Mouse (Mus musculus): ENCODE results near the gene Fcgr2b.
"Not testable (repeated sequence)": the region's sequence is repeated elsewhere in the genome, so short reads cannot be mapped to it uniquely, and the experiment has no call there.

Fcgr2b gene

DNA sequence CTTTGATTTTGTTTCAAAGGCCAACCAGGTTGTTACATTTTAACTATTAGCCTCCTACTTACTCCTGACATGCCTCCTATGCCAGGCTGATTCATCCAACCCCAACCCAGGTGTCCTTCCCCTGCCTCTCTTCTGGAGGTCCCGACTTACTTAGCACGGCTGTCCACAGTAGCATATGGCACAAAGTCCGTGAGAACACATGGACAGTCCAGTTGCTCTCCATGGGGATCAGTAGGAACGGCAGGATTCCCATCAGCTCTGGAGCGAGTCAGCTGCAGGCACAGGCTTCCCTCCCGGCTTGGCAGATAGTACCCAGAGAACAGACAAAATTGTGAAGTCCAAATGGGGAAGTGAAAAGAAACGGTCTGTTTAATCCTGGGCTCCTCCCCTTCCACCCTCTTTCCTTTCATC lies 591 bp downstream of the Fcgr2b start:
- DNase-seq (ENCODE audit: low read depth, low spot score) = no peak

DNA sequence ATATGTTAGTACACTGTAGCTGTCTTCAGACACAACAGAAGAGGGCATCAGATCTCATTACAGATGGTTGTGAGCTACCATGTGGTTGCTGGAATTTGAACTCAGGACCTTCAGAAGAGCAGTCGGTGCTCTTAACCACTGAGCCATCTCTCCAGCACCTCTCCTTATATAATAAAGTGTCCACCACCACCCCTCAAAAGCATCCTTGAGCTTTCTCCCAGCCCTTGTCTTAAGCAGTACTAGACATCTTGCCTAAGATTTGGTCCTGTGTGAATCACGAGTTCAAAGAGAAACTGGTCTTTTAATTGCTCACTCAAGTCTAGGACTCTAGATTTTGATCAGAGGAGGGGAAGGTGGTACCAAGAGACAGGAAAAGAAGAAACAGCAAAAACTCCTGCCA lies 997 bp downstream of the Fcgr2b start:
- not testable (repeated sequence) for DNase-seq (ENCODE audit: low read depth, low spot score)

DNA sequence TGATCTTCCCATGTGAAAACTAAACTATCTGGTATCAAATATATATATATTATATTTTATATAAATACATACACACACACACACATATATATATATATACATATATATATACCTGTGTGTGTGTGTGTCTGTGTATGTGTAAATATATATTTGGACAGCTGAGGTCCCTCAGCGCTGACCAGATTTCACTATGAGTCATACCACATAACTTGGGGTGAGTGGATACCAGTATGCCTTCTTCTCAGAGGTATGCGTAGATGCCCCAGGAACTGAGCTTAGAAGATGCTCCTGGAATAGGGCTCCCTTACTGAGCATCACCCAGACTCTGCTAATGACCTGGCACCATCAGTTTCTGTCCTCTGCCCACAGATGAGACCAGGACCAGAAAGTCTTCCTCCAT lies 1.6 kb downstream of the Fcgr2b start:
- DNase-seq (ENCODE audit: low read depth, low spot score) = no peak

DNA sequence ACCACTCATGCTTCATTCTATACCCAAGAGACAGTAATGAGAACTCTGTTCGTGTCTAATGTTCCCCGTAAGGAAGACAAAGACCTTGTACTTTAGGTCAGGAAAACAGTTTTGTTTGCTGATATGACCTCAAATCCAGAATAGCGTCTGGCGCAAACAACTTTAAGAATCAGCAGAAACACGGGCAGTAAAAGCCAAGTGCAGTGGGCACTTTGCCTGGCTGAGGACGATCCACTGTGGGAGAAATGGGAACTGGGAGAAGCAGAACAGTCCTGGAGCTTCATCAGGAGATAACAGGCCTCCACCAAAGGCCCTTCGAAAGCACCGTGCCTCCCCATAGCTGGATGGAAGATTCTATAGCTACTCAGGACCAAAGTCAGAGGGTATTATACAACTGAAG lies 2.2 kb downstream of the Fcgr2b start:
- DNase-seq (ENCODE audit: low read depth, low spot score) = no peak

DNA sequence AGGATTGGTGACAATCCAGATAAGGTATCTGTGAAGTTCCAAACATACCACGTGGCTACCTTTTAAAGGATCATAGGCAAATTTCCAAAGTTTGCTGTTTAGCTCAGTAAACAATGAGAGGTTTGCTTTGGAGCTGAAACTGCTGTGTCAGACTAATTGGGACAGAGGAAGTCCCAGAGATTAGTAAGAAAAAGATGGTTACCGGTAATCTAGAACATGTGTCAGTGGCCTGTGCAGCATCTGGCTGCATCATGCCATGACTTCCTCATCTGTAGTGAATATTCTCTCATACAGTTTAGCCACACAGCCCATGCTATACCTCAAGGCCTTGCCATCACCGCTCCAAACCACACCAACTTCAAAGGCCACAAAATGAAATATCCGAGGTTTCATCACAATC lies 3.4 kb downstream of the Fcgr2b start:
- no peak for DNase-seq (ENCODE audit: low read depth, low spot score)

DNA sequence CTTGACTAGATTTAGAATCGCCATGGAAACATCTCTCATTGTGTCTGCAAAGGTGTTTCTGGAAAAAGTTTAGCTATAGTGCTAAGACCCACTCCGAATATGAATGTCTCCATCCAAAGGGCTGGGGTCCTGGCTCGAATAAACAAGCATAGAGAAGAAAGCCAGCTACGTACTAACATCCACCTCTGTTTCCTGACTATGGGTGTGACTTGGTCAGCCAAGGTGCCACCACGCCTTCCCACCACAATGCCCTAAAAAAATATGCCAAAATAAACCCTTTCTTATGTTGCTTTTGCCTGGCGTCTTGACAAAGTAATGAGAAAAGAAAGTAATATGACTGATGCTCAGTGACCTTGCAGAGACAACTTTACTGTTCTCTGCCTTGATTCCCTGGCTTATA lies 3.9 kb downstream of the Fcgr2b start:
- DNase-seq (ENCODE audit: low read depth, low spot score) = no peak

DNA sequence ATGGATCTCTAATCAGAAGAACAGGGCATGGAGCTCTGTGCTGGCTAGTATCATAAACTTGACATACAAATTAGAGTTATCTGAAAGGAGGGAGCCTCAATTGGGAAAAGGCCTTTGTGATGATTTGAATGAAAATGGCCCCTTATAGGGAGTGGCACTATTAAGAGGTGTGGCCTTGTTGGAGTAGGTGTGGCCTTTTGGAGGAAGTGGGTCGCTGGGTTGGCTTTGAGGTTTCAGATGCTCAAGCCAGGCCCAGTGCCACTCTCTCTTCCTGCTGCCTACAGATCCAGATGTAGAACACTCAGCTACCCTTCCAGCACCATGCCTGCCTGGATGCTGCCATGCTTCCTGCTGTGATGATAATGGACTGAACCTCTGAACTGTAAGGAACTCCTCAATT lies 7.8 kb downstream of the Fcgr2b start:
- no peak for DNase-seq (ENCODE audit: low read depth, low spot score)

DNA sequence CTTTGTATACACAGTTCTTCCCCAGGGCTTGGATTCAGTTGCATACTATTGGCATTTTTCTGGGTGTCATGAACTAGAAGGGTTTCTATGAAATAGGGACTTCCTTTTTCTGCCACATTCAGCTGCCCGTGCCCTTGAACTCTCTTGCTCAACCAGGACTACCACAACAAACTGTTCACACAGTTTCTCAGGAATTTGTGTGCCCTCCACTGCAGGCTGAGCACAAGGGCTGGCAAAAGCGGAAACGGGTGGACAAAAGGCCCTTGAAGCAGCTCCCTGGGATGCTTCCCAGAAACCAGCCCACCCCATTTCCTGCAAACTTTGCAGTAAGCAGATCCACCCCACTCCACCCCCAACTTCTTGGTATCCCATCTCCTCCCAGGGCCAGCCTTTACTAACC lies 8.8 kb downstream of the Fcgr2b start:
- no peak for DNase-seq (ENCODE audit: low read depth, low spot score)

DNA sequence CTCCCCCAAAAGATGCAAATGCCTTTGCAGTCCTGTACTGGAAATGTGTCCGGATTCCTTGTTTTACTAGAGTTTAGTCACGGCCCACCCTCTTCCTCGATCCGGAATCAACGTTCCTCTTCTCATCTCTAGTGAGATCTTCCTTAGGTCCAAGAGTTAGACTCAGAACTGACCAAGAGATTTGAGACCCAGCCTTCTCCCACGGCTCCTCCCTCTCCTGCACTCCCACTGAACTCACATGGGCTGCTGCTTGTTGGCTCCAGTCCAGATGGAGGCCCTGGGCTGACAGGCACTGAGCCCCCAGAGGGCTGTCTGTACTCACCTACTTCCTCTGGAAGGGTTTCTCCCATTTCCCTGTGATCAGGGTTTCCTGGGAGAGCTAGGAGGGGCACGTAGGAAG lies 13.3 kb downstream of the Fcgr2b start:
- no peak for DNase-seq (ENCODE audit: low read depth, low spot score)

DNA sequence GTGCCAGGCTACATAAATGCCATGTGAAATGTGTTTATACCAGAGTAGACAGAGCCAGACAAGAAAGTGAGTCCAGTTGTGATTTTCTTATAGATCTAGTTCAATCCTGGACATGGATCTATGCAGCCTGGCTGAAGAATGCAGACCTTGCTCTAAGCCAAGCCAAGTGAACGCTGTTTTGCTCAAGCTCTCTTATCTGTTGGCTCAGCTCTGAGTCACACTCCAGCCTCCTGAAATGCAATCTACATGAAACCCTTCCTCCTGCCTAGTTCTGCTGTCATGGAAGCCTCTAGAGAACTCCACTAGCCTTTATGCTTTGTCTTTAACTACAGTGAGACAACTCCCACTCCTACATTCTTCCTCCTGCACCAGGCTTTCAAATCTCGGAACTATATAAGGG lies 14.0 kb downstream of the Fcgr2b start:
- no peak for DNase-seq (ENCODE audit: low read depth, low spot score)

DNA sequence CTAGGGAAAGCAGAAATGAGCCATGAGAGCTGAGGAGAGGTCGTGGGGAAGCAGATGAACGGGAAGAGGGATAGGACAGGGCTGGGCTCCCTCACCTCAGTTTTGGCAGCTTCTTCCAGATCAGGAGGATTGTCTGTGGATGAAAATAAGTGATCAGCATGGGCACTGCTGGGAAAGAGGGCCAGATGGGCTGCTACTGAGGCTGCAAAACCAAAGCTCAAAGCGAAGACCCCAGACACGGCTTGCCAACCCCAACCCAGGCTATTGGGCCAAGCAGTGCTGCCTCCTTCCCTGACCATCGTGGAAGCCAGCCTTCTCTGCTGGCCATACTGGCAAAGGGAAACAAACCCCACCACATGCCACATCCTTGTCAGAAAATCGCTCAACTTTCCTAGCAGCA lies 15.2 kb downstream of the Fcgr2b start:
- DNase-seq (ENCODE audit: low read depth, low spot score) = no peak

DNA sequence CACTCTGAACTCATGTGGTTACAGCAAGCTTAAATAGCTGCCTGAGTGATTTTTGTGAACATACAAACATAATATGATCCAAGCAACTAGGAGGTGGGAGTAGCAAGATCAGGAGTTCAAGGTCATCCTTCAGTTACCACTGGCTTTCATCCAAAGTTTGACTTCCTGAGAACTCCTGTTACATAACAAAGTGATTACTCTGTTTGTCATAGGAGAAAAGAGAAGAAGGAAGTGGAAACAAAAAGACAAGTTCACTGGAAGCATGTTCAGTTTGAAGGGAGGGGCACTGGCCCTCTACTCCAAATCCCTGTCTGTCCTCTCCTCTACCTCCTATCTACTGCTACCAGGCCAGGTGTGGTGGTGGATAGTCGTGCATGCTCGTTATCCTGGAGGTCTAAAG lies 16.6 kb downstream of the Fcgr2b start:
- DNase-seq (ENCODE audit: low read depth, low spot score) = no peak

DNA sequence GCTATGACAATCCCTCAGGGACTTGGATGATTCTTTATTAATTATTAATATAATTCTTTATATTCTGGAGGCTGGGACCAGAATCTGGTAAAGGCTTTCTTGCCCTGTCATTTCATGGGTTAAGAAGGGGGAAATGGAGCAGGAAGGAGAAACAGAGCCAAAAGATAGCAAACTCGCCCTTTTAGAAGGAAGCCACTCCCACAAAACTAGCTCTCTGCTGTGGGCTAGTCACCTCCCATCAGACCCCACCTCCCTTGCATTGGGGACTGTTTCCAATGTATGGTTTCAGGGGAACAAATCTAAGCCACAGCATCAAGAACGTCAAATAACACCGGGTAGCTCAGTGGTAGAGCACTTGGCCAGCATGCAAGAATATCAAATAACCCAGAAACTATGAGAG lies 18.1 kb downstream of the Fcgr2b start:
- DNase-seq (ENCODE audit: low read depth, low spot score) = no peak

DNA sequence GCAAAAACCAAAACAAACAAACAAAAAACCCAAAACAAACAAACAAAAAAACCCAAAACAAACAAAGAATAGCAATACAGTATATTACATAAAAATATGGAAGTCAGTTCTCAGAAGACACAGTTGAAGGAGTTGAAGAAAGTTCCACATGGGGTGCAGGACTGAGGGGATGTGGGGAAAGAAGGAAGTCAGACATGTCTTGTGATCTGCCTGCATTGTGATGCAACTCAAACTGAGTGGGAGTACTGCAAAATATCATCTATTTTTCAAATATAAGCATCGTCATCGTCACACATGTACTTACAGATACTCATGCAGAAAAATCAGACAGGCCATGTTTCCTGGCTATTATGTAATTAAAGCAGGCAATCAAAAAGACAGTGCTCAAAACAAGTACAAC lies 23.2 kb downstream of the Fcgr2b start:
- no peak for DNase-seq (ENCODE audit: low read depth, low spot score)

DNA sequence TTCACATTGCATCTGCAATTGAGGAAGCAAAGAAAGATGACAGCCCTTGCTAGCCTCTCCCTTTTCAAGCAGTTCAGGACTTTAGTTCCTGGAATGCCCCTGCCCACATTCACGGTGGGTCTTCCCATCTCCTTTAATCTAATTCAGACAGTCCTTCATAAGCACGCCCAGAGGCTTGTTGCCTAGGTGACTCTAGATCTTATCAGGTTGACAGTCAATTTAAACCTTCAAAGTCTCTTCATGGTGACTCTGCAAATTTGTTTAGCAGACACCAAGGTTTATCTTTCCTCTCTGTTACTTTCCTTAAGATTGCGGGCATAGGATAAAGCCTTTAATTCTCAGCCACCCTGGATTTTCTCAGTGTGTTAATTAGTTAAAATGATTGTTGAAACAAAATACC lies 25.6 kb downstream of the Fcgr2b start:
- no peak for DNase-seq (ENCODE audit: low read depth, low spot score)

DNA sequence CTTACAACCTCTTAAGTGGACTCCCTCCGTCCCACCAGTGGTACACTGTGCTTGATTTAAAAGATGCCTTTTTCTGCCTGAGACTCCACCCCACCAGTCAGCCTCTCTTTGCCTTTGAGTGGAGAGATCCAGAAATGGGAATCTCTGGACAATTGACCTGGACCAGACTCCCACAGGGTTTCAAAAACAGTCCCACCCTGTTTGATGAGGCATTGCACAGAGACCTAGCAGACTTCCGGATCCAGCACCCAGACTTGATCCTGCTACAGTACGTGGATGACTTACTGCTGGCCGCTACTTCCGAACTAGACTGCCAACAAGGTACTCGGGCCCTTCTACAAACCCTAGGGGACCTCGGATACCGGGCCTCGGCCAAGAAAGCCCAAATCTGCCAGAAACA lies 31.4 kb downstream of the Fcgr2b start:
- not testable (repeated sequence) for DNase-seq (ENCODE audit: low read depth, low spot score)

DNA sequence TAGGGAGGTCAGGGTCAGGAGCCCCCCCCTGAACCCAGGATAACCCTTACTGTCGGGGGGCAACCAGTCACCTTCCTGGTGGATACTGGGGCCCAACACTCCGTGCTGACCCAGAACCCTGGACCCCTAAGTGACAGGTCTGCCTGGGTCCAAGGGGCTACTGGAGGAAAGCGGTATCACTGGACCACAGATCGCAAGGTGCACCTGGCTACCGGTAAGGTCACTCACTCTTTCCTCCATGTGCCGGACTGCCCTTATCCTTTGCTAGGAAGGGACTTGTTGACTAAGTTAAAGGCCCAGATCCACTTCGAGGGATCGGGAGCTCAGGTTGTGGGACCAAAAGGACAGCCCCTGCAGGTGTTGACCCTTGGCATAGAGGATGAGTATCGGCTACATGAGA lies 32.2 kb downstream of the Fcgr2b start:
- not testable (repeated sequence) for DNase-seq (ENCODE audit: low read depth, low spot score)

DNA sequence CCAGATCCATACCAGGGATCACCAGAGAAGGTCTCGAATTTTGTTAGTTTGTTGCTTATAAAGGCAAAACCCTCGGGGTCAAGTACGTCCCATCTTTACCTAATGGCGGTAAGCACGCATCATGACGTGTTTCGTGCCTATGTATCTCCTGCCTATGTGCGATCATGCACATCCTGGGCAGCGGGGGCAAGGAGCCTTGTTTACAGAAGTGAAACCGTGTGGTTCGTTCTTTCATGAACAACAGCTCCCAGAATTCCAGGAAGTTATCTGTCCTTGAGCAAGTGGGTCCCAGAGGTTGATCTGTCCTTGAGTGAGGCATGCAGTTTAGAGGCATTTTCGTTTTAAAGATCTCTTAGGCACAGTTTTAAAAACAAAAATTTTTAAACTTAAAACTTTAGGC lies 37.1 kb downstream of the Fcgr2b start:
- DNase-seq (ENCODE audit: low read depth, low spot score) = no peak

DNA sequence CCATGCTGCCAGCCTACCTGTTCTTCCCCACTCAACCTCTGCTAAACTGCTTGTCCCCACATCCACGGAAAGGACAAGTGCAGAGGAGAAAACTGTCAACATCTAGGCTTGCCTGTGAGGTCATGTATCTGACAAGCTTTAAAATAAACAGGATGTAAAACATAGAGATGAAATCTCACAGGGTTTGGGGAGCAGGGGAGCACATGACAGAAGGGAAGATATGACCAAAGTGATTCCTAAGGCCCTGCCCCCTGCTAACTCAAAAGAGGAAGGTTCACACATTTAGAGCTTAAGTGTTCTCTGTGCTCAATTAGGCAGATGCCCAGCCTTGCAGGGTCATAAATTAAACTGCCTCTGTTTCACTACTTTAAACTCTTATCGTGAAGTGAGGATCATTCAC lies 42.0 kb downstream of the Fcgr2b start:
- DNase-seq (ENCODE audit: low read depth, low spot score) = no peak

DNA sequence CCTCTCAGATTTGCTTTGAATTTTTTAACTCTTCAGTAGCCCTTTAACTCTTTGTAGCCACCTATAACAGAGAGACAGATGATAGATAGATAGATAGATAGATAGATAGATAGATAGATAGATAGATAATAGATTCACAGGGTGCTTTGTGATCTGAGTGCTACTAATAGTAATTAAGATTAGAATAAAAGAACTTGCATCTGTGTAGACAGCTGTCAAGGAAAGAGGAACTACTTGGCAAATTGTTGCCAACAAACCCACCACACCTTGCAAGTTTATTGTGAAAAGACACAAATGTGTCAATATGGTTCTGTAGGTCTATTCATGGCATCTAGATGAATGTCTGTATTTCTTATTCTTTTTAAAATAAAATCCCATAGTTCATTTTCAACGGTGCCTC lies 42.4 kb downstream of the Fcgr2b start:
- DNase-seq (ENCODE audit: low read depth, low spot score) = no peak

DNA sequence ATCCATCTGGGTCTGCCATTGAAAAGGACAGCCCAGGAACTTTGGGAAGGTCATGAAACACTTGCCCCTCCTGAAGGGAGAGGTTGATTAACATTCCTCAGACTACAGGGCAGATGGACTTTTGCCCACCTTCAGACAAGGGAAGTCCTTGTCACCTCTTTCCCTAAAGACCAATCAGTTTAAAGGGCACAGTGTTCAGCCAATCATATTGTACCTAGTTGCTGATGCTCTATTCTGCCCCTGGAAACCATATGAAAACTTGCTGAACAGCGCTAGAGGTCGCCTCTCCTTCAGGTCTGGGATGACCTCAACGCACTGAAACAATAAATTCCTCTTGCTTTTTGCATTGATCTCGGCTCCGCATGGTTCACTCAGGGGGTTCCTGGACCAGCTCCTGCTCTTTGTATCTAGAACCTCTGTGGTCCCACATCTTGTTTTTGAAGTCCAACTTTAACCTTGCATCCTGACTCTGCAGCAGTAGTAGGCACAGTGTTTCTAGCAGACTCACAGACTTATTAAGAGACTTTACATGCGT lies 42.9 kb downstream of the Fcgr2b start:
- no peak for DNase-seq (ENCODE audit: low read depth, low spot score)

DNA sequence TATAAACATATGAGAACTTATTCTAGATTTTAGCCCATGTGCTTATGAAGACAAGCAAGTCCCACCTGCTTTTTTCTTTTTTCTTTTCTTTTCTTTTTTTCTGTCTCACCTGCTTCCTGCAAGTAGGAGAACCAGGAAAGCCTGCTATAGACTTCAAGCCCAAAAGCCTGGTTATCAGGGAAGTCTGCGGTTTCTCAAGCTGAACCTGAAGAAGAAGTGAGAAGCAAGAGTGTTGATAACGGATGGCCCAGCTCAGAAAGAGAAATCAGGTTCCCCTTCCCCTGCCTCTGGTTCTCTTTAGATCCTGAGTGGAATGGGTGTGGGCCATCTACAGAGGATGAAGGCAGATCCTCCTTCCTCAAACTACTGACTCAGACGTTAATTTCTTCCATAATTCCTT lies 44.3 kb downstream of the Fcgr2b start:
- no peak for DNase-seq (ENCODE audit: low read depth, low spot score)

DNA sequence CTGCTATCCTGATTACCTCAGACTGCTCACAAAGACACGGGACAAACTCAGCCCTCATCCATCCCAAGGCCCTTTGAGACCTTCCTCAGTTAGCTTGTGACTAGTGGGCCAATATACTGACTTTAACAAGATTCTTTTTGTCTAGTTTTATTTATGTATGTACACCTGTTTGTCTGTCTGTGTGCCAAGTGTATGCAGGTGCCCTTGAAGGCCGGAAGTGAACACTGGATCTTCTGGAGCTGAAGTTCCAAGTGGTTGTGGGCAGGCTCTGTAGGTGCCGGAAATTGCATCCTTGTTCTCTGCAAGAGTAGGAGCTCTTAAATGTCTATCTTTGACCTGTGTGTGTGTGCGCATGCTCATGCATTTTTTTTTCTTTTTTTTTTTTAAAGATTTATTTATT lies 47.1 kb downstream of the Fcgr2b start:
- DNase-seq (ENCODE audit: low read depth, low spot score) = no peak

DNA sequence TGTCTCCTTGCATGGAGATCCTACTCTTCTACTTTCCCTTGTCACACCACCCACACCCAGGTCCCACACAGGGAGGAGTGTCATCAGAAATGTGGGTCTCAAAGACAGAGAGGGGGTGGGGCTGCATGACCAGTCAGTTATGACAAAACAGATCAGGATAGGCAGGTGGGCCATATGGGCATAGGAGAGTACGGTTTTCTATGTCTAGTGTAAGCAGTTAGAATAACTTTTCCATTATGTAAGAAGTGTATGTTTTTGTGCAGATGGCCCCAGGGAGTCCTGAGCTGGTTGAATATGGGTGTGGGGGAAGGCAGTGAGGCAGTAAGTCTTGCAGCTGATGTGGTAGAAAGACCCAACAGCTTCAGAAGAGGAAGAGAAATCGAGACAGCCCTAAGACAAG lies 47.9 kb downstream of the Fcgr2b start:
- no peak for DNase-seq (ENCODE audit: low read depth, low spot score)

DNA sequence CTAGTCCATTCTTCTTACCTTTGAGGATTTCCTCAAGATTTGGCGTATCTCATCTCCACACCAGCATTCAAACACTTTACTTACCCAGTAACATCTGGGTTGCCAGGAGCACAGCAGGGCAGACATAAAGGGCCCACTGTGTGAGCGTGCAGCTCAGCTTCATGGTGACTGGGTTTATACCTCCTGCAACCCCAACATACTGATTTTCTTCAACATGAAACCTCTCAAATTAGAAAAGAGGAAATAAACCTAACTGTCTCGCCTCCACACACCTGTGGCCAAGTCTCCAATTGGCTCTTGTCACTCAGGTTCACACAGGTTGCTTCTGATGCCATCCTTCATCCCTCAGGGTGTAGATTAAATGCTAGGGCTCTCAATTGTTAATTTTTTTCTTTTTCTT lies 49.0 kb downstream of the Fcgr2b start, which contains the start of gene Fcrla:
Fcrla (minus strand) TSS at position 206 of the 400 bp plus-strand sequence.
- no peak for DNase-seq (ENCODE audit: low read depth, low spot score)
